Mouse (Mus musculus): ENCODE results near the gene Smim11.

GRCm38 (mm10) chr16:92292101-92292500 is 9.0 kb upstream of the Smim11 start, which contains the start of gene Kcne2:
- no peak for TF ChIP-seq CTCF (conservative IDR thresholded peaks at IDR 0.05 in 1 of 2, IDR thresholded peaks at IDR 0.05 in 1 of 2; ENCODE audit: low read depth in 2 of 2, low read length in 2 of 2)
- TF ChIP-seq TCF12 (IDR thresholded peaks at IDR 0.05; ENCODE audit: low read depth, low read length): no peak
- TF ChIP-seq POLR2A (IDR thresholded peaks at IDR 0.05; ENCODE audit: low read depth, low read length): no peak
- TF ChIP-seq E2F4 (IDR thresholded peaks at IDR 0.05; ENCODE audit: insufficient replicate concordance, low read depth, low read length): no peak
- no peak for TF ChIP-seq PAX5 (IDR thresholded peaks at IDR 0.05; ENCODE audit: low read length)
- TF ChIP-seq MAFK (IDR thresholded peaks at IDR 0.05; ENCODE audit: insufficient replicate concordance, low read length): no peak
- no peak for TF ChIP-seq ELF1 (IDR thresholded peaks at IDR 0.05; ENCODE audit: low read depth, low read length)
- TF ChIP-seq CHD2 (IDR thresholded peaks at IDR 0.05; ENCODE audit: low read length): no peak

All from CH12.LX (cell line).